1 mouse cellular context compared by ENCODE assay signal in the genomic region with DNA sequence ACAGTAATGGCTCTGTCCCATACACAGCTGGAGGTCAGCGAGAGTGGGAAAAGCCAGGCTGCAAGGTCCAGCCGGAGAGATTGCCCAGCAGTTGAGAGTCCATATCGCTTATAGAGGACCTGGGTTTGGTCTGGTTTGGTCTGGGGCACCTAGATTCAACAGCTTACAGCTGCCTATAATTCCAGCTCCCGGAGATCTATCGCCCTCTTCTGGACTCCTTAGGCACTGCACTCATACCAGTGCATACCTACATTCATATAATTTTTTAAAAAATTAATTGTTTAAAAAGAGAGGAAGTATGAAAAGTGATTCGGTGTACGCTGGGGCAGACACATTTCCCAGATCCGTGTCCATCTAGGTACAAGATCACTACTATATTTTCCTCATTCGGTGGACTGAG.
TF ChIP-seq lines count a peak whose summit lies in the region.

No protein-coding gene starts in this region.

TF ChIP-seq in CH12.LX, 34 proteins besides CTCF, POLR2A, EP300 and RAD21 (continued from another document):
- TF ChIP-seq GABPA (IDR thresholded peaks at IDR 0.05; ENCODE audit: insufficient replicate concordance, low read depth, low read length) (no peak), USF2 (conservative IDR thresholded peaks at IDR 0.05; ENCODE audit: low read depth, low read length) (no peak)
